Mouse (Mus musculus) frontal cortex, postnatal 10 days (tissue): ENCODE measurements around the gene Ppa2.

ENCODE experiments used
- DNase-seq, 2 experiments: peaks; one replicate each; pipeline ENCODE4 v3.0.0; 2022; ENCODE audit warnings: low spot score in 2 of 2, mixed read lengths in 1 of 2

Ppa2 gene

DNA sequence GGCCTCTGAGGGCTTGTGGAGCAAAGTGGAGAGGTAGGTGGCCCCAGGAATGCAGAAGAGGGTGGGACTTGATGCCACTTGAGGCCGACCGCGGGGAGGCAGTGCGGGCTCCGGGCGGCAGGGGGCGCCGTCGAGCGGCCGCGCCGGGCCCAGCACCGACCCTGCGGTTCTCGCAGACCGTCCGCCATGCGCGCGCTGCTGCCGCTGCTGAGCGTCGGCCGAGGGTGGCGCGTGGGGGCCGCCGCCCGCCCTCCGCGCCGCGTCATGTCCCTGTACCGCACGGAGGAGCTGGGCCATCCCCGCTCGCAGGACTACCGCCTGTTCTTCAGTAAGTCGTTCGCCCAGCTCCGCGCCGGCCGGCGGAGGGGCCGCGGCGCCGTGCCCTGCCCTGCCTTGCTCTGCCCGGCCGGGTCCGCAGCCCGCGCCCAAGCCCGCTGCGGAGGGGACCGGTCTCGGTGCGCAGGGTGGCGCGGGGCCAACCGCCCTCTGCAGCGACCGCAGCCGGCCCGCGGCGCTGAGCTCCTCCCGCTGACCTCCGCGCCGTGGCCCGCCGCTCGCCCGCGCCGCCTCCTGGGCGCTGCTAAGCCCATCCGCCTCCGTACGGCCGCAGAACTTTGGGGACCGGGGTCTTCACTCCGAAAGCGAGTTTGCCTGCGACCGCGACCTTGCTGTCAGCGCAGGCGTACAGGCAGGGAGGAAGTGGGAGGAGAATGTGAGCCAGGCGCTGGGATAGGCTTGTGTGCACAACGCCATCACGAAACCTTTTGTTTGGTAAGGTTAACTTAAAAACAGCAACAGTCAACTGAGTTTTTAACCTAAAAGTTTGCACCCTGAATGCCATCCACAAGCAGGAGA, at the start of gene Ppa2:
Ppa2 (plus strand) TSS at position 157 of the 855 bp plus-strand sequence.
- DNase-seq = peak; percentile 53 to 76

- DNase-seq = peak; percentile 19 to 64
These were observed 38.0 kb upstream of the Ppa2 start for GRCm38 (mm10) chr3:133271887-133272286.

- DNase-seq = no peak
These were observed 25.3 kb upstream of the Ppa2 start for GRCm38 (mm10) chr3:133284587-133284986.

- no peak for DNase-seq
These were observed 21.1 kb upstream of the Ppa2 start for GRCm38 (mm10) chr3:133288795-133289194.

GRCm38 (mm10) chr3:133304328-133304727, 5.6 kb upstream of the Ppa2 start:
- no peak for DNase-seq

DNA sequence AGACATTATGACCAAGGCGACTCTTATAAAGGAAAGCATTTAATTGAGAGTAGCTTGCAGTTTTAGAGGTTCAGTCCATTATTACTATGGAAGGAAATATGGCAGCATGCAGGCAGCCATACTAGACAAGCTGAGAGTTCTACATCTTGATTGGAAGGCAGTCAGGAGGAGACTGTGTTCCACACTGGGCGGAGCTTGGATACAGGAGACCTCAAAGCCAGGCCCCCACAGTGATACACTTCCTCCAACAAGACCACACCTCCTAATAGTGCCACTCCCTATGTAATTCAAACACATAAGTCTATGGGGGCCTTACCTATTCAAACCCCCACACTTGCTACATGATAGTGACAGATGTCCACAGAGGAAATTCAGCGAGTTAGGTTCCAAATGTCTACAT, 1.5 kb upstream of the Ppa2 start:
- no peak for DNase-seq

- no peak for DNase-seq
These were observed 551 bp upstream of the Ppa2 start for GRCm38 (mm10) chr3:133309359-133309758.

DNA sequence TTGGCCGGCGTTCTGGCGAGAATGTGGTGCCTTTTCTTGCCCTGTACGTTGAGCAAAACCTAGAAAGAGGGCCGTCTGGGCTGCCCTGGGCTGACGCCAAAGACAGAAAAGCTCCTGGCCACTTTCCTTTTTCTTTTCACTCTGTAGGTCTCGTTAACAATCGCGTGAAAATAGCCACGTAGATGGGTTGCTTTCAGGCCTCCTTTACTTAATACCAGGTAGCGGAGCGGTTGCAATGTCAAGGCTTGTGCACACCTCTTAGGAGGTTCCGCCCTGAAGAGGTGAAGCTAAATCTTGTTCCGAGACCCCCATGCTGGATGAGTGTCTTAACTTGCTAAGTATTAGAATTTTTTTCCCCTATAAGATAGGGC, 884 bp downstream of the Ppa2 start:
- no peak for DNase-seq

DNA sequence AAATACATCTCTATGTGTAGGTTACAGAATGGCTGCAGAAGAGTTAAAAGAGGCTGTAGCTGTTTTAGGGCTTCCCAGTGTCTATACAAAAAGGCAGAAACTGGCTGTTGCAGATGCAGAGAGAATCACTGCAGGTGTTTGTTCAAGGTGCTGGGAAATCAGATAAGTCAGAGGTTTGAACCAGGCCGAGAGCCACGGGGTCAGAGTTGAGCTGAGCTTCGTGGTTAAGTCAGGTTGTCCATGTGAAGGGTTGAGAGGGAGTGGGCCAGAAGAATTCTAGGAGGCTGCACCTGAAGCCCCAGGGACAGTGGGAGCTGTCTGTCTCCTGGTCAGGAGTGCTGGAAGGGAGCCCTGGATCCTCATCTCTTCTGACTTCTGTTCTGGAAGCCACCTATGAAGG, 2.4 kb downstream of the Ppa2 start:
- no peak for DNase-seq

- DNase-seq = no peak
These were observed 2.9 kb downstream of the Ppa2 start for GRCm38 (mm10) chr3:133312850-133313249.

DNA sequence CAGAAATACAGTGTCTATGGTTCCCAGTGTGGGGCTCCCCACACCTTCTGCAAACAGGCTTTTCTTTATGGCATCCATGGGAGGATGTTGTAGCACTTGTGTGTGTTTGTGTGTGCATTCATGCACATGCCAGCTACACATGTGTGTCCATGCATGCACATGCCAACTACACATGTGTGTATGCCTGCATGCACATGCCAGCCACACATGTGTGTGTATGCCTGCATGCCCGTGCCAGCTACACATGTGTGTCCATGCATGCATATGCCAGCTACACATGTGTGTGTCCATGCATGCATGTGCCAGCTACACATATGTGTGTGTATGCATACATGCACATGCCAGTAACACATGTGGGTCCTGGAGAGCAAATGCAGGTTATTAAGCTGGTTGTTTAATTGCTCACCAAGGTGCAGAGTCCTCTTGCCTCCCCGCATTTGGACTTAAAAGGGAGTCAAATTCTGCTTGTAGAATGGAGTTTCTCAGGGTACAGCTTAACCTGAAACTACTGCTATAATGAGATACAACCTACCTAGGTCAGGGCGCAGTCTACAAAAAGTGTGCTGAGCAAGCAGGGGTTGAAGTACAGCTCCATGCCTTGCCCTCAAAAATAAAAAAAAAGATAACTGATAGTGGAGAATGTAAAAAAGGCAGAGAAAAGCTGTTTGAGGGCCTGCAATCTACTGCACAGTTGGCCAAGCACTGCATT, 3.7 kb downstream of the Ppa2 start:
- no peak for DNase-seq

GRCm38 (mm10) chr3:133314475-133314874, 4.6 kb downstream of the Ppa2 start:
- DNase-seq = peak; percentile 48 to 64

DNA sequence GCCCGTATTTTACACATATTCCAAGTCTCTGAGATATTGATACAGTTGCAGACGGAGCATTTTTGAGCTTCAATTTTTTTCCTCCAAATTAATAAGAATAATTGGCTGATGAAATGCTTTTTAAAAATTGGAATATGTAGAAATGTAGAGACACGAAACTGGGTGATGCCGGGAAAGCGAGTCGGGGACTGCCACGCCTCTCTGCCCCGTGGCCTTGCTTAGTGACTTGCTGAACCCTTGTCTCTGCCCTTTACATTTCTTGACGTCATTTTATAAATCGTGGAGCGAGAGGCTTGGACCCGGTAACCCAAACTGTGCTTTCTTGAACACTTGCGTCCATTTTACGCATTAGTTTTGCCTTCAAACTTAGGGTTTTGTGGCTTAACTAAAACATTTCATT, 5.1 kb downstream of the Ppa2 start:
- DNase-seq = no peak

- no peak for DNase-seq
These were observed 5.7 kb downstream of the Ppa2 start for GRCm38 (mm10) chr3:133315647-133316046.

GRCm38 (mm10) chr3:133317845-133318244, 7.9 kb downstream of the Ppa2 start:
- no peak for DNase-seq

GRCm38 (mm10) chr3:133318596-133318995, 8.7 kb downstream of the Ppa2 start:
- DNase-seq = no peak

DNA sequence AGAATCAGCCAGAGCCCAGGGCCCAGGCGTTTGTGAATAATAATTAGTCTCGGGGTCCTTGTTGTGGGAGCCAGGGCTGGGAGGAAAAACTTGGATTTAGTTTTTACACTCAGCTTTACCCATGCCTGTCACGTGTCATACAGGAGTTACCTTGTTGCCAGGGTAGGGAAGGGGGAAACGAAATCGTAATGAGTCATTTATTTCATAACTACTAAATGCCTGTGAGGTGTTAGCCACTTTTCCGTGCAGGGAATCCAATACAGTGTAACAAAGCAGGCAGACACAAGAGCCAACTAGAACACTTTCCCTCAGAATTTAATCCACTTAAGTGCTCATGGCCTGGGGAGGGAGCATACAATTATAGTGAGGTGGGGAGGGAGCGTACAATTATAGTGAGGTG, 9.9 kb downstream of the Ppa2 start:
- DNase-seq = no peak

- DNase-seq = no peak
These were observed 10.4 kb downstream of the Ppa2 start for GRCm38 (mm10) chr3:133320313-133320712.

GRCm38 (mm10) chr3:133321928-133322327, 12.0 kb downstream of the Ppa2 start:
- no peak for DNase-seq

GRCm38 (mm10) chr3:133322552-133322951, 12.6 kb downstream of the Ppa2 start:
- no peak for DNase-seq

- no peak for DNase-seq
These were observed 15.2 kb downstream of the Ppa2 start for GRCm38 (mm10) chr3:133325135-133325534.

GRCm38 (mm10) chr3:133328551-133328950, 18.6 kb downstream of the Ppa2 start:
- no peak for DNase-seq

DNA sequence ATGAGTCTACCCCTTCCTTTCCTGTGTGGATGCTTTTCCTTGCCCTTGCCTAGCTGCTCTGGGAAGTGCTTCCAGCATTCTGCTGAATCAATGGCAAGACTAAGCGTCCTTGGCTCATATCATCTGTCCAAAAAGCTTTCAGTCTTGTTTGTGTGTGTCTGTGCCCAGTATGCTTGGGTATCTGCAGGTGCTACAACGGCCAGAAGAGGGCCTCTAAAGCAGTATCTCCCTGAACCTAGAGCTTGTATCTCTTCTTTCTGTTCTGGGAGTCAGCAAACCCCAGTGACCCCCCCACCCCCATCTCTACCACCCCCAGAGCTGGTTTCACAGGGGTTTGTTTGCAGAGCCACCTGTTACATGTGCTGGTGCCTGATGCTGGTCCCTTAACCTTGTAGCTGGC, 19.5 kb downstream of the Ppa2 start:
- DNase-seq = no peak
